Mouse (Mus musculus): ENCODE results near the gene Olfr600. TPM values are rescaled to one million over a fixed set of nuclear protein-coding genes. Genes with fewer than 3 reads are reported as not detected.
"Not testable (repeated sequence)": the region's sequence is repeated elsewhere in the genome, so short reads cannot be mapped to it uniquely, and the experiment has no call there.

The Olfr600 gene
- not detected for total RNA-seq (2021)
- long read RNA-seq, experiment 1: 0 reads
- long read RNA-seq, experiment 2: 0 reads

DNA sequence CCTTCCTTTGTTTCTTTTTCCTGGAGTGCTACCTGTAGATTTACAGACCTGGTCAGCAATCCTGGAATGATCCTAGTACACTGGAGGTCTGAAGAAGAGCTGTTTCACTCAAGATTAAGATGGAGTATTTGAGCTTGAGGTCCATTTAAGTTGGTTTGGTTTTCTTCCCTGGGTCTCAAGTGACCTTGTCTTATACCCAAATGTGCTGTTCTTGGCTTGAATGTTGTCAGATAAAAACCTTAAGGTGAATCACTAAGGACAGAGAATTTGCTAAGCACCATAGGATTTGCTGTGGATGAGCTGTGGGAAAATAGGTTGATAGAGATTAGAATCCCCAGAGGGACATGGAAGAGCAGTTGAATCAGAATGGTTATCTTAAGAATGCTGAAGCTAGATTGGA is at the start of gene Olfr600:
Olfr600 (minus strand) TSS at position 101 of the 400 bp plus-strand sequence.
- DNase-seq (ENCODE audit: low spot score in 2 of 2): no peak

DNA sequence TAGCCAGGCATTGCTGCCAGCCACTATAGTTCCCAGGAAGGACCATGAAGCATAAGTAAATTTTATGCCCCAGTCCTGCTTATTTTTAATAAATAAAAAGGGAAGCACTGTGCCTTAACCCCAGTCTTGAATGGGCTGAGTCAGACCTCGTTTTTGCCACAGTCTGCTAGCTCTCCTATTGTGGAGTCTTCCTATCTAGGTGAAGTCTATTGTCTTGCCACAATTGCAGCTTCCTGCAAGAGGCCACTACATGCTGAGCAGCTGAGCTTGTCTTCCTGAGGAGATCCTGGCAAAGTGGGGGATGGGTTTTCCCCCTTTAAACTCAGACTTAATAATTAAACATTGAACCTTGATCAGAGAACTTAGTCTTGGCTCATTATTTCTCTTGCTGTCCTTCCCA is 49.5 kb upstream of the Olfr600 start:
- no peak for DNase-seq (ENCODE audit: low spot score in 2 of 2)

DNA sequence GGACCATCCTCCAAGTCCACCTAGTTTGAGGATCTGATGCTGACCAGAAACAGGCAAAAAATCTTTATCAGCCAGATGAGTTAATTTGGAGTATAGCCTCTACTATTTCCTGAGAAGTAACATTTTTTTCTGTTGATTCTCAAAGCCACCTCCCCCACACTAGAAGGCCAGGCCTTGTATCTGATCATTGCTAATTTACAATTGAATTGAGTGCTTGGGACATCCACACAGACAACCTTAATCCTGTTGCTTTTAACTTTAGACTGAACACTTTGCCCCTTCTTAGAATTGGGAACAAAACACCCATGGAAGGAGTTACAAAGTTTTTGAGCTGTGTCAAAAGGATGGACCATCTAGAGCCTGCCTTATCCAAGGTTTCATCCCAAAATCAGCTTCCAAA is 48.3 kb upstream of the Olfr600 start:
- DNase-seq (ENCODE audit: low spot score in 2 of 2): no peak

DNA sequence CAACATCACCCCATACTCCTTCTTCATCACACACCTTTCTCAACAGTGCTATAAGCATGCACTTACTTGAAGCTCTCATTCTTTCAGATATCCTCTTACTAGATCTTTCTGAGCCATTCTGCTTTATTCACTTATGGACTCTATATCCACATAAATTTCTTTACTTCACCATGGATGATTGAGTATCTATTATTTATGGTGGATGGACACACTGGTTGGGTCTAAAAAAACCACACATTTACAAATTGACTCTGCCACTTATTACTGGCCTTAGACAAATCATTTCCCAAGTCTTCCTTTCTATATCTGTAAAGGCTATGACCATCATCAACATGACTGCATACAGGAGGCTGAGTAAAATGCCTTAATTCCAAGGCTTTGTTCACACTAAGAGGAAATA is 36.6 kb upstream of the Olfr600 start, which contains the start of gene Olfr603:
Olfr603 (minus strand) TSS at position 101 of the 400 bp plus-strand sequence.
- DNase-seq (ENCODE audit: low spot score in 2 of 2): no peak

DNA sequence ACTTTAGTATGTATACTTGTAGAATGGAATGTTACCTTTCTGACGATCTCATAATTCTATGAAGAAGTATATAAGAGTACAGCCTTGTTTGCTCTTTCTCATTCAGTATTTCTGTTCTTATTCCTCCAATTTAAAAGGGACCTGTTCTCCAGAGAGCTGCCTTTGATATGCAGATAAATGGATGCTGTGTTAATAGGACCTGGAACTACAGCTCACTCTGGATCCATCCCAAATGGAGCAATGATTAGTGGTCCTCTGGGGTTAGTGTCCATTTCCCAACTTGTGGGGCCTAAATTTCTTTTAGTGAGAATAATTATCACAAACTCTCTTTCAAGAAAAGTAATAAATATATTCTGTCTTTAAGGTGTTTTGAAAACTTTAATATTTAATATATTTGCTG is 13.1 kb upstream of the Olfr600 start, which contains the start of gene Olfr601:
Olfr601 (minus strand) TSS at position 101 of the 400 bp plus-strand sequence.
- no peak for DNase-seq (ENCODE audit: low spot score in 2 of 2)

DNA sequence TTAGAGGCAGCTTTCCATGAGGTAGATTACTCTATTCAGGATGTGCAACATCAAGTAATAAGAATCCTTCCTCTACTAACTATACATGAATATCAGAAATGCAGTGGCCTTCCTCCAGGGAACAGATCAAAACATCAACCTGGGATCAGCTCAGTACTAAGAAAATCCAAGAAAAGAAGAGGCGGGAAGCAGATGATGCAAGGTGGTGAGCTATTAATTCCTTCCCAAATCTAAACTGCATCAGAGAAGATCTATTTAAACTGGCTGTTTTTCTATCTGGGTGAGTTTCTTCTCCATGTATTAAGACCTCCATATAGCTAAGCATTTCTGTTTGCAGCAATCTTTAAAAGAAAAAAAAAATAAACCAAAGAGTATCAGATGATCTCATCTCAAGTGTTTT is 13.9 kb downstream of the Olfr600 start, which contains the start of gene Olfr599:
Olfr599 (plus strand) TSS at position 301 of the 400 bp plus-strand sequence.
- DNase-seq (ENCODE audit: low spot score in 2 of 2): no peak

DNA sequence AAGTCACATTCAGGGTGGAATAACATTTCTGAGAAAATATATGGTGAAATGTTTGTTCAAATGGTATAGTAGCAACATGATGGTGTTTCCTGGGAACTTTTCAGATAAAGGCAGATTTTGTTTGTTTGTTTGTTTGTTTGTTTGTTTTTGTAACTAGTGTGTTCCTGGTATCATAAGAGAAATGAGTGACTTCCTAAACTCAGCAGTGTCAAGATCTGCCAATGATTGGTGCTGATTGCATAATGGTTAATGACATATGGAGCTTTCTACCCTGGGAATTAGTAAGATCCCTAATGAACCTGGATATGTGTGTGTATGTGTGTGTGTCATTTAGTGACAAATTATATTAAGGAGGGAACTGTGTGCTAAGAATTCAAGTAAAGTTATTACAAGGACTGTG is 26.2 kb downstream of the Olfr600 start, which contains the start of gene Olfr598:
Olfr598 (plus strand) TSS at position 301 of the 400 bp plus-strand sequence.
- DNase-seq (ENCODE audit: low spot score in 2 of 2): no peak

DNA sequence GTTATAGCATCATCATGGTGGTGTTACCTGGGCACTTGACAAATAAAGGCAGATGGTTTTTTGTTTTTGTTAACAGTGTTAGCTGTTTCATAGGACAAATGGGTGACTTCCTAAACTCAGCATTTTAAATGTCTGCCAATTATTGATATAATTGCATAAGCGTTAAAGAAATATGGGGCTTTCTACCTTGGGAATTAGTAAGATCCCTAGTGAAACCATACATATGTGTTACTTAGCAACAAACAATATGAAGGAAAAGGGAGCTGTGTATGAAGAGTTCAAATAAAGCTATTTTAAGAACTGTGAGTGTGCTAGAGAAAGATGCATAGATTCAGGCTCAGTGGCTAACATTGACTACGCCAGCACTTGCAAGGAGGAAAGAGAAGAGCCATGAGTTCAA is 33.5 kb downstream of the Olfr600 start, which contains the start of gene Olfr597:
Olfr597 (plus strand) TSS at position 301 of the 400 bp plus-strand sequence.
- DNase-seq (ENCODE audit: low spot score in 2 of 2): not testable (repeated sequence)

DNA sequence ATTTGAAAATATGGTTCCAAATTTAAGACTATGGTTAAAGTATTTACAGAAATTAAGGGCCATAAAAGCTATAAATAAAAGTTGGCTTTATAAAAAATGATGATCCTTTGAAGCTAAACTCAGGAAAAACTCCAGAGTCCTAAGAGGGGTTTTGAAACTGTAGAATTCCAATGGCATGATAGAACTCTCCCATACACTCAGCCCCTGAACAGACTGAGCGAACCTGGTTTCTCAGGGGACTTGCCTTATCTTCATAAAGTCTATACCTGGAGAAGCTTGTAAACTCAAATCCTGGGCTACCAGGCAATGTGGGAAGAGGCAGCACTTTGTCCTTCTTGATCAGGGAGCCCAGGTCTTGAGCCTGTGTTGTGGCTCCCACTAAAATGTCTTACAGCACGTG is 44.1 kb downstream of the Olfr600 start, which contains the start of gene Olfr596:
Olfr596 (plus strand) TSS at position 301 of the 400 bp plus-strand sequence.
- not testable (repeated sequence) for DNase-seq (ENCODE audit: low spot score in 2 of 2)

Other genes starting within 250 kb of the Olfr600 start
- gene Olfr586, start 224.0 kb downstream of the Olfr600 start, total RNA-seq (2021): not detected
- gene Olfr588-ps1, start 208.8 kb downstream of the Olfr600 start, total RNA-seq (2021): not detected
- gene Olfr589, start 193.3 kb downstream of the Olfr600 start, total RNA-seq (2021): not detected
- not detected for gene Olfr591, start 171.3 kb downstream of the Olfr600 start, total RNA-seq (2021)
- gene Olfr592, start 164.9 kb downstream of the Olfr600 start, total RNA-seq (2021): not detected
- not detected for gene Olfr593, start 137.8 kb downstream of the Olfr600 start, total RNA-seq (2021)
- not detected for gene Olfr594, start 132.7 kb downstream of the Olfr600 start, total RNA-seq (2021)
- not detected for gene Usp17ld, start 97.2 kb downstream of the Olfr600 start, total RNA-seq (2021)
- gene Olfr596, start 44.0 kb downstream of the Olfr600 start, total RNA-seq (2021): not detected
- gene Olfr597, start 33.4 kb downstream of the Olfr600 start, total RNA-seq (2021): not detected
- not detected for gene Olfr598, start 26.1 kb downstream of the Olfr600 start, total RNA-seq (2021)
- not detected for gene Olfr599, start 13.8 kb downstream of the Olfr600 start, total RNA-seq (2021)
- gene Olfr601, start 13.0 kb upstream of the Olfr600 start, total RNA-seq (2021): not detected
- not detected for gene Olfr603, start 36.5 kb upstream of the Olfr600 start, total RNA-seq (2021)
- gene Usp17lc, start 65.4 kb upstream of the Olfr600 start, total RNA-seq (2021): not detected
- not detected for gene Olfr605, start 95.8 kb upstream of the Olfr600 start, total RNA-seq (2021)
- not detected for gene Olfr606, start 99.4 kb upstream of the Olfr600 start, total RNA-seq (2021)
- not detected for gene Olfr607, start 114.5 kb upstream of the Olfr600 start, total RNA-seq (2021)
- gene Olfr608, start 120.2 kb upstream of the Olfr600 start, total RNA-seq (2021): not detected
- gene Olfr609, start 148.4 kb upstream of the Olfr600 start, total RNA-seq (2021): not detected
- gene Olfr610, start 162.5 kb upstream of the Olfr600 start, total RNA-seq (2021): not detected
- gene Olfr611, start 171.2 kb upstream of the Olfr600 start, total RNA-seq (2021): not detected
- gene Olfr612, start 193.0 kb upstream of the Olfr600 start, total RNA-seq (2021): not detected
- not detected for gene Olfr613, start 198.4 kb upstream of the Olfr600 start, total RNA-seq (2021)
- gene Olfr615, start 206.4 kb upstream of the Olfr600 start, total RNA-seq (2021): not detected
- not detected for gene Olfr616, start 219.5 kb upstream of the Olfr600 start, total RNA-seq (2021)
- gene Olfr617, start 223.4 kb upstream of the Olfr600 start, total RNA-seq (2021): not detected
- not detected for gene Olfr618, start 240.4 kb upstream of the Olfr600 start, total RNA-seq (2021)

Data from left cerebral cortex, adult 18-20 months (tissue).